Mouse (Mus musculus) cerebellum, postnatal 4 days (tissue): ENCODE measurements at regions not wholly inside any gene's neighbourhood (a gene's known extent, or its start where the extent isn't known, plus 50 kb on each side); places are given as distances from the start of the nearest gene placed in this dataset.

Source experiments
- DNase-seq, 2 experiments: peaks; one replicate each; pipeline ENCODE4 v3.0.0; 2022; ENCODE audit warnings: low spot score in 2 of 2, mixed read lengths in 1 of 2

GRCm38 (mm10) chr2:51452816-51453215 lies 174.5 kb upstream of the Tas2r134 start:
- DNase-seq, result peak in 1 of 2 experiments; percentile 17

DNA sequence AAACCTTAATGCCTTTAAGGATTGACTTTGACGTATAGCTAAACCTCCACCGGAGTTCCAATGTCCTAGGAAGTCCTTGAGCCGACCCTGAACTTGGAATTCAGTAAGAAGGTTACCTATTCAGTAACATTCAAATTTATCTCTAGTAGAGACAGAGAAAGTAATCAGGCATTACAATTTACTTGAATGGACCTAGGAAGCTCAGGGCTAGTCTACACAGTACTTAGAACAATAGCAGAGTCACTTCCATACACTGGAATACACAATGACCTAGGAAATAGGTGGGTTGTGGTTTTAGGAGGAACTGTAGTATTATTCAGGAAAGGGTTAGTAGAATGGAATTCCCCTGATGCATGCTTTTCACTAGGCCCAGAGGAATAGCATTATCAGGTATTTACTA lies 179.2 kb upstream of the Tas2r134 start:
- no peak for DNase-seq

DNA sequence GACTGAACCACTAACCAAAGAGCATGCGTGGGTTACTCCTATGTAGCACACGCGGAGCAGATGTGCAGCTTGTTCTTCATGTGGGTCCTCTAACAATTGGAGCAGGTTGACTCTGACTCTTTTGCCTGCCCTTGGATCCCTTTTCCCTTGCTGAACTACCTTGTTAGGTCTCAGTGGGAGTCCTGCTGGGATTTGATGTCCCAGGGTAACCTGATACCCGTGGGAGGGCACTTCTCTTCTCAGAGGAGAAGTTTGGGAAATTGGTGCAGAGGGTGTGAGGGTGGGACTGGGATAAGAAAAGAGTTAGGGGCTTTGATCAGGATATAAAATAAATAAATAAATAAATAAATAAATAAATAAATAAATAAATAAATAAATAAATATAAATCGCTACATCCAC lies 179.7 kb upstream of the Tas2r134 start:
- DNase-seq, result no peak

GRCm38 (mm10) chr2:51444386-51445080 lies 182.8 kb upstream of the Tas2r134 start:
- DNase-seq, result no peak

- DNase-seq, result no peak
These were observed 183.4 kb upstream of the Tas2r134 start for GRCm38 (mm10) chr2:51443946-51444345.

DNA sequence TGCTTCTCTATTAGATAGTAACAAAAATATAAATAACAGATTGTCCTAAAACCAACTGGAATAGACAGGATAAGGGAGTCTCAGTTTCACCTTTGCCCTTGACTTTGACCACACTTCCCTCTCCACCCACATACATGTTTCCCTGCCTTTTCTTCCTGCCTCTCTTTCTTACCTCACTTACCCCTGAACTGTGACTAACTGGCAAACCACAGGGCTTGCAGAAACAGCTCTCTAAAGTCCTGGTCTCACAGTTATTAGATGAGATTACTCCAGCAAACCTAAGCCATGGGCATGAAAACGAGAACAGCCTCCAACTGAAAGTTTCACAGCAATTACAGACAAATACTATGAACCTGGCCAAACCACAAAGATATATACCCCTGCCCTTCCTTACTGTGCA lies 188.3 kb upstream of the Tas2r134 start:
- no peak for DNase-seq

GRCm38 (mm10) chr2:51436590-51436989 lies 190.7 kb upstream of the Tas2r134 start:
- peak in 1 of 2 experiments; percentile 35 for DNase-seq

DNA sequence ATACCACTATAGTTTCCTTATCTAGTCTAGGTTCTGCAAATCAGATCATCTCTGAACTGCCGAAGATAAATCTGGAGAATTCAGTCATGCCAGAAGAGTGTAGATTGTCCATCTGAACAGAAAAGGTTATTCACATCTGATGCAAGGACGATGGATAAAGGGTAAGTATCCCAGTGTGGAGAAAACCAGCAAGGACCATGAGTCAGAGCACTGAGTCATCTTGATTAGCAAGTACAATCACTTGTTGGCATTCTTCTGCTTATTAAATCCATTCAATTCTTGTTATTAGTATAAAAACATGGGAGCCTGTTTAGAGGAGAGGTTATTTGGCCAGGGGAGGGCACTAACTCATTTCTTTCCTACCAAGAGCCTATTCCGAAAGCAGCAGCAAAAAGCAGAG lies 195.7 kb upstream of the Tas2r134 start:
- DNase-seq, result no peak

DNA sequence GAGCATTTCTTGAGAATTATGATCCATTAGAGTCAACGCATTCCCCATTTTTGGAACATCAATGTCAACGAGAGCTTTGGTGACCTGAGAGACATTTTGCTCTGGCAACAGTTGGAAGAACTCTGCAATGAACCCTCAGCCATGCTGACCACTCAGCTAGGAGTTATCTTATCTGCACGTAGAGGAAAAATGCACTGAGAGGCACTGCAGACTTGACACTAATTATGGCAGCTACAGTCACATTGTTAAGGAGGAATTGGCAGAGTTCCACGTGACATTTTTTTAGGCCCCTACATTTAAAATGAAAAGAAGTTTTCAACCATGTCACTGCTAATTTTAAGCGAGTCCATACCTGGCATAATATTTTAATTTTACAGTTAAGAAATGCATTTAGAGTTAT lies 197.6 kb upstream of the Tas2r134 start:
- DNase-seq, result no peak

GRCm38 (mm10) chr2:51422442-51422841 lies 204.9 kb upstream of the Tas2r134 start:
- no peak for DNase-seq

DNA sequence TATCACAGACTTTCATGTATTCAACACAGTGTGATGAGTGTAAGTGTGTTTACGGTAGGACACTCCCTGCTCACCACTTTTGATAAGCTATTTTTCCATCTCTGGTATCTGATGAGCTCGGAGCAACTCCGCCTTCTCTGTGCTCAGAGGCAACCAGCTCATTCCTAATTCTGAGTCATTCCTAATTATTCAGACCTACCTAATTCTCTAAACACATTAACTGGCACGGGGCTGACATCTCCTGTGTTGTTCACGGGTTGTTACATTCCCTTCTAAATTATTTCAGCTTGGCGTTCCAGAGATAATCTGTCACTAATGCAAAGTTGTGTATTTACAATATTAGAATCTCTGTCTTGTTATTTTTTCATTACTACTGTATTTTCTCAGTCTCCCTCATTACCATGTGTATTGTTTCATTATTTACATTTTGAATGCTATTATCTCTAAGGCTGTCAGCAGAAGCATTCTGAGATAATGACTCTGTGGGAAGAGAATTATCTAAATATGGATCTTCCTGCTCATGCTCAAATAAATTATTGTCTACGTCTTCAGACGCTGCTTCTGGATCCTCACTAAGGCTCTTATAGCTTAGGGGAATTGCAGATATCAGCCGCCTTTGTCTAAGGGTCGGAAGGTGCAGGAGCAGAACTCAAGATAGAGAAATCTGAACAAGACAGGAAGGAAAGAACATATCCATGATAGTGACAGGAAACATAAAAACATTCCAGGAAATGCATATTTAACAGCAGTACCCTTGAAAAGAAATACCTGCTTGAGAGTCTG lies 209.2 kb upstream of the Tas2r134 start:
- no peak for DNase-seq

DNA sequence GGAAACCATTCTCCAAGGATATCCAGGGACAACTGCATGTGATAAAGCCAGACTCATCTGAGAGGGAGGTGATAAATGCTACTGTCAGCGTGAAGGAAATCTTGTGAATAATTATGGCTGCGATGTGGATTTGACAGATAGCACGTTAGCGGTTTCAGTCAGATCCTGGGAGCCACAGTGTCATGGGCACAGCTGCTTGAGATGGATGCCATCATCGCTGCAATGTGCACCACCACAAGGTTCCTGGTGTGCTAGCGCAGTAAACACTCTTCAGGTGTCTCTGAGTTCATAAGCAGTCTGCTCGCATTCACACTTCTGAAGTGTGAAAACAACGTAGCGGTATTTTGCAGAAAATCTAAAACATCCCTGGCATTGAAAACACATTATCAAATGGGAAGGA lies 238.9 kb upstream of the Tas2r134 start:
- DNase-seq, result no peak

GRCm38 (mm10) chr2:51387136-51387535 lies 238.2 kb upstream of the Rnd3 start:
- DNase-seq, result no peak

- DNase-seq, result no peak
These were observed 227.7 kb upstream of the Rnd3 start for GRCm38 (mm10) chr2:51376597-51376996.

- DNase-seq, result no peak
These were observed 225.7 kb upstream of the Rnd3 start for GRCm38 (mm10) chr2:51374636-51375035.

DNA sequence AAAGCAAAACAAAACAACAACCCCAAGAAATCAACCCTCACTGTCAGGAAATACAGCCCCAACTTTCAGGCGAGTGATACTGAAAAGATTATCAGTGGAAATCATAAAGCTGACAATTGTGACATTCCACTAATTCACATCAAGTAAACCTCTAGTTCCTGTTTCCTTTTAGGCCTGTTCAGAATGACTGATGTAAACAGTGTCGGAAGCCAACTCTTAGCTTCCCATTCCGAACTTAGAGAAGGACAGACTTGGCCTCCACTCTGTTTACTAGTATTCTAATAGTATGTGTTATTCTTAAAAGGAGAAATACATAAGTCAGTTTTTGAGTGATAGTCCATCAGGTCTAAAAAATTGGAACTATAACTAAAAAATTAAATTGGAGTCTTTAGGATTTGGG lies 223.9 kb upstream of the Rnd3 start:
- DNase-seq, result no peak

GRCm38 (mm10) chr2:51362825-51363616 lies 214.1 kb upstream of the Rnd3 start:
- no peak for DNase-seq

DNA sequence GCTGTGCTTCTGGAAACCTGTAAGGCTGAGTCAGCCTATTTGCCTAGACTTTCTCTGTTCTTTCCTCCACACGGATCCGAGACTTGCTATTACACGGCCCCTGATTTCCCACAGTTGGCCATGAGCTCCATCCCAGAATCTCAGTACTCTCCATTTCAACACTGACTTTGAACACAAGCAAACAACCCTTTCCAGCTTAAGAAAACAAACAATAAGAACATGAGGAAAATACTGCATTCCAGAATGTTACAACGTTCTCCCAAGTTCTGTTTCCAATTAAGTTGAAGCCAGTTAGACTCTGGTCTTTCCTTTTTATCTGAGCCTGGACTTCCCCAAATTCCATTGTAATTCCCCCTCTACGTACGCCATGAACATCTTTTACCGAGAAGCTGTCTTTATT lies 206.4 kb upstream of the Rnd3 start:
- DNase-seq, result no peak

GRCm38 (mm10) chr2:51354800-51355199 lies 205.9 kb upstream of the Rnd3 start:
- no peak for DNase-seq

GRCm38 (mm10) chr2:51349614-51350013 lies 200.7 kb upstream of the Rnd3 start:
- no peak for DNase-seq

- no peak for DNase-seq
These were observed 199.9 kb upstream of the Rnd3 start for GRCm38 (mm10) chr2:51348774-51349173.

DNA sequence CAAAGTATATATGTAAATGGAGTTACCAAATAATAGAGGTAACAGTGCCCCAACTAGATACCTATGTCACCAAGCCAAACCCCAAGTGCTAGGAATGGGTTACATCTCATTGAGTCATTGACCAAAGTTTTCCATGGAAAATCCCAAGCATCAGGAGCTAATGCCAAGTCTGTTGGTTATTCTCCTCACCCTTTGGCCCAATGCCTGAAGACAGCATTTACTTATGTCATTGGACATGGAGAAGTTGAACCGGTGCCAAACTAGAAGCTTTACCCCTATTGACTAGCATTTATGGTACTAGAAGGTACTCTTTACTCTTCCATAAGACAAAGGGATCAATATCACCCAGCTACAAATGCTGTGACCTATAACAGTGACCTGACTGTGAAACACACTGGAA lies 198.2 kb upstream of the Rnd3 start:
- DNase-seq, result no peak

GRCm38 (mm10) chr2:51342421-51342820 lies 193.5 kb upstream of the Rnd3 start:
- DNase-seq, result no peak
